In genomic region chr9:90041556-90041955, GRCm38 (mm10) we compare ENCODE assay signal across 19 mouse cellular contexts.
"Had no signal": no experiment of that assay in that cellular context is flagged by ENCODE, and none has a peak within 500 bp of the region (broad histone marks: within the 10 kb centered on the region; RNA-seq: fewer than 3 reads in every experiment).

No protein-coding gene starts in this region.

- DNase-seq: heart, postnatal 10 days; heart, postnatal 14 days; heart, postnatal 36 days; heart, postnatal 4 days; kidney, adult 11 months; kidney, adult 18-20 months; kidney, adult 2 months; kidney, adult 8-10 months; kidney, adult 9 months; kidney, postnatal 10 days; kidney, postnatal 14 days; kidney, postnatal 25 days; kidney, postnatal 36 days; kidney, postnatal 4 days; layer of hippocampus, adult 9-11 months; layer of hippocampus, postnatal 36 days had no signal

- ATAC-seq: hindbrain, embryonic 16.5 days; hindbrain, postnatal 0 days; inflammation-experienced regulatory T-cells, adult 6 months had no signal
